Mouse (Mus musculus) midbrain, embryonic 16.5 days (tissue): ENCODE measurements around the gene Tead1. TPM values are rescaled to one million over a fixed set of nuclear protein-coding genes. Genes with fewer than 3 reads are reported as not detected.

ENCODE experiments used
- ATAC-seq: fragments of 200-750 bp; cut with Nextera tagmentation; 2 replicates; pipeline ENCODE4 v1.8.0; 2017; ENCODE audit warnings: moderate TSS enrichment
- H3K27ac ChIP-seq: fragments of 300-500 bp; sonication (generic); 2 replicates; pipeline ENCODE4 v1.5.1; 2014; ENCODE audit warnings: mild to moderate bottlenecking, low read length, mixed read lengths
- H3K27me3 ChIP-seq: fragments of 300-500 bp; sonication (generic); 2 replicates; pipeline ENCODE4 v1.6.1; 2014; ENCODE audit warnings: low read depth, low read length, mixed read lengths; ENCODE audit not compliant: control insufficient read depth, insufficient read depth
- H3K36me3 ChIP-seq: fragments of 300-500 bp; sonication (generic); 2 replicates; pipeline ENCODE4 v1.6.1; 2014; ENCODE audit warnings: mild to moderate bottlenecking, low read length, moderate library complexity, mixed read lengths; ENCODE audit not compliant: control insufficient read depth, insufficient read depth
- H3K4me1 ChIP-seq: fragments of 300-500 bp; sonication (generic); 2 replicates; pipeline ENCODE4 v1.6.1; 2014; ENCODE audit warnings: mild to moderate bottlenecking, low read length, mixed read lengths; ENCODE audit not compliant: control insufficient read depth, insufficient read depth
- H3K4me2 ChIP-seq: fragments of 300-500 bp; sonication (generic); 2 replicates; pipeline ENCODE4 v1.6.1; 2014; ENCODE audit warnings: mild to moderate bottlenecking, low read length, mixed read lengths
- H3K4me3 ChIP-seq: fragments of 300-500 bp; sonication (generic); 2 replicates; pipeline ENCODE4 v1.5.1; 2014; ENCODE audit warnings: low read depth, mild to moderate bottlenecking, low read length, moderate library complexity, mixed read lengths
- H3K9ac ChIP-seq: fragments of 300-500 bp; sonication (generic); 2 replicates; pipeline ENCODE4 v1.6.1; 2014; ENCODE audit warnings: low read depth, low read length, mixed read lengths
- H3K9me3 ChIP-seq: fragments of 300-500 bp; sonication (generic); replicated peaks from 2 replicates; pipeline ENCODE4 v1.6.1; 2014; ENCODE audit warnings: mild to moderate bottlenecking, low read length, mixed read lengths; ENCODE audit not compliant: control insufficient read depth, poor library complexity, severe bottlenecking
- WGBS: fragments of 180-500 bp; shearing (Covaris S2); extraction: QIAGEN DNeasy Blood & Tissue Kit; methylation state at CpG from one replicate; pipeline ENCODE4 v1.1.7; 2014; 5-methylcytosine and 5-hydroxymethylcytosine counted together
- polyA plus RNA-seq: library from polyadenylated mRNA; unstranded; fragments of >200 nt; fragmentation: Nextera tagmentation; extraction: Ambion mirVana; gene quantifications from 2 replicates; pipeline ENCODE4 v1.2.1, GENCODE M21; 2015

The Tead1 gene
- polyA plus RNA-seq, 1 experiment from 2014 or later: 12.5 TPM

- Histone ChIP-seq H3K4me2 (peak overlapping the region; percentile 86), H3K9me3 (no peaks in the 10 kb centered on the region), H3K27ac (peak overlapping the region; percentile 65), H3K4me3 (peak overlapping the region; percentile 87), H3K36me3 (no peaks in the 10 kb centered on the region), H3K4me1 (peaks cover 34% of the 10 kb centered on the region), H3K27me3 (no peaks in the 10 kb centered on the region), H3K9ac (peak overlapping the region; percentile 65)
- 0 out of 2 replicates have a peak, but pooled peaks have one; percentile 23 for ATAC-seq
- WGBS: 1% methylated on average over 22 of the region's 22 CpGs
These were observed 1.6 kb downstream of the Tead1 start for GRCm38 (mm10) chr7:112680498-112681251.

- no peaks in the 10 kb centered on the region for H3K27me3 ChIP-seq
- 9% methylated on average over 23 of the region's 23 CpGs for WGBS
- H3K4me1 ChIP-seq: peaks cover 35% of the 10 kb centered on the region
- no peak overlapping the region for H3K27ac ChIP-seq
- peak overlapping the region; percentile 31 for H3K4me2 ChIP-seq
- H3K9ac ChIP-seq: no peak overlapping the region
- no peaks in the 10 kb centered on the region for H3K9me3 ChIP-seq
- no peak overlapping the region for H3K4me3 ChIP-seq
- H3K36me3 ChIP-seq: no peaks in the 10 kb centered on the region
- no peak for ATAC-seq
These were observed 5.8 kb downstream of the Tead1 start for GRCm38 (mm10) chr7:112684626-112685561.

GRCm38 (mm10) chr7:112685993-112686392, 6.9 kb downstream of the Tead1 start:
- Histone ChIP-seq H3K4me1 (peaks cover 30% of the 10 kb centered on the region), H3K9me3 (no peaks in the 10 kb centered on the region), H3K27me3 (no peaks in the 10 kb centered on the region), H3K9ac (no peak overlapping the region), H3K4me3 (no peak overlapping the region), H3K36me3 (no peaks in the 10 kb centered on the region), H3K4me2 (no peak overlapping the region), H3K27ac (no peak overlapping the region)
- ATAC-seq: no peak
- WGBS: 66% methylated on average over 3 of the region's 3 CpGs

GRCm38 (mm10) chr7:112686586-112686985, 7.5 kb downstream of the Tead1 start:
- Histone ChIP-seq H3K4me1 (peaks cover 27% of the 10 kb centered on the region), H3K36me3 (no peaks in the 10 kb centered on the region), H3K4me2 (no peak overlapping the region), H3K9me3 (no peaks in the 10 kb centered on the region), H3K4me3 (no peak overlapping the region), H3K9ac (no peak overlapping the region), H3K27ac (no peak overlapping the region), H3K27me3 (no peaks in the 10 kb centered on the region)
- WGBS: 44% methylated on average over 10 of the region's 10 CpGs
- ATAC-seq: no peak

- no peak overlapping the region for H3K4me3 ChIP-seq
- H3K9me3 ChIP-seq: no peaks in the 10 kb centered on the region
- no peak overlapping the region for H3K9ac ChIP-seq
- H3K27ac ChIP-seq: no peak overlapping the region
- no peaks in the 10 kb centered on the region for H3K27me3 ChIP-seq
- no peaks in the 10 kb centered on the region for H3K36me3 ChIP-seq
- ATAC-seq: no peak
- no peak overlapping the region for H3K4me2 ChIP-seq
- H3K4me1 ChIP-seq: peaks cover 17% of the 10 kb centered on the region
- WGBS: 45% methylated on average over 9 of the region's 9 CpGs
These were observed 9.4 kb downstream of the Tead1 start for GRCm38 (mm10) chr7:112688425-112689001.

GRCm38 (mm10) chr7:112690836-112691781, 12.0 kb downstream of the Tead1 start:
- no peaks in the 10 kb centered on the region for H3K9me3 ChIP-seq
- no peaks in the 10 kb centered on the region; the same call in 1 of the 2 replicates for H3K4me1 ChIP-seq
- H3K27me3 ChIP-seq: no peaks in the 10 kb centered on the region
- H3K4me3 ChIP-seq: no peak overlapping the region
- 27% methylated on average over 7 of the region's 7 CpGs for WGBS
- H3K27ac ChIP-seq: no peak overlapping the region
- H3K4me2 ChIP-seq: no peak overlapping the region
- no peak overlapping the region for H3K9ac ChIP-seq
- ATAC-seq: no peak
- H3K36me3 ChIP-seq: no peaks in the 10 kb centered on the region

- no peak overlapping the region for H3K4me3 ChIP-seq
- no peak overlapping the region for H3K9ac ChIP-seq
- no peaks in the 10 kb centered on the region for H3K9me3 ChIP-seq
- 76% methylated on average over 8 of the region's 10 CpGs for WGBS
- H3K27ac ChIP-seq: no peak overlapping the region
- H3K4me1 ChIP-seq: peaks cover 21% of the 10 kb centered on the region
- no peaks in the 10 kb centered on the region for H3K36me3 ChIP-seq
- H3K27me3 ChIP-seq: no peaks in the 10 kb centered on the region
- no peak overlapping the region for H3K4me2 ChIP-seq
- no peak for ATAC-seq
These were observed 14.4 kb downstream of the Tead1 start for GRCm38 (mm10) chr7:112693566-112693965.

- Histone ChIP-seq H3K36me3 (no peaks in the 10 kb centered on the region), H3K27me3 (no peaks in the 10 kb centered on the region), H3K27ac (no peak overlapping the region; the same call in 1 of the 2 replicates), H3K9ac (no peak overlapping the region), H3K9me3 (no peaks in the 10 kb centered on the region), H3K4me1 (peaks cover 36% of the 10 kb centered on the region), H3K4me3 (no peak overlapping the region), H3K4me2 (no peak overlapping the region; the same call in 1 of the 2 replicates)
- WGBS: 49% methylated on average over 4 of the region's 4 CpGs
- ATAC-seq: no peak
These were observed 17.7 kb downstream of the Tead1 start for GRCm38 (mm10) chr7:112696777-112697161.
